Mouse (Mus musculus) megakaryocyte, embryonic 14.5 days (primary cell): ENCODE measurements around the gene Asap2. TPM values are rescaled to one million over a fixed set of nuclear protein-coding genes. Genes with fewer than 3 reads are reported as not detected.

Experiments
- H3K27me3 ChIP-seq: replicated peaks from 2 replicates; pipeline ENCODE3; 2012; ENCODE audit warnings: inconsistent platforms
- H3K36me3 ChIP-seq: replicated peaks from 2 replicates; pipeline ENCODE3; 2012; ENCODE audit warnings: low read length, inconsistent platforms, mixed read lengths
- H3K4me1 ChIP-seq: 2 replicates; pipeline ENCODE4 v1.6.1; 2012; ENCODE audit warnings: inconsistent platforms
- H3K4me3 ChIP-seq: replicated peaks from 2 replicates; pipeline ENCODE3; 2012; ENCODE audit warnings: moderate library complexity, mild to moderate bottlenecking, inconsistent platforms
- H3K9me3 ChIP-seq: 2 replicates; pipeline ENCODE4 v1.6.1; 2012; ENCODE audit warnings: inconsistent platforms
- FLI1 ChIP-seq: IDR thresholded peaks from 2 replicates; pipeline ENCODE4 v1.6.1; 2012; ENCODE audit warnings: low read length, inconsistent platforms, mixed read lengths
- GATA1 ChIP-seq: IDR thresholded peaks from 3 replicates; pipeline ENCODE4 v1.6.1; 2012; ENCODE audit warnings: mixed read lengths, low read length, inconsistent platforms, borderline replicate concordance
- polyA plus RNA-seq: library from polyadenylated mRNA; stranded (reverse); fragments of >175 nt; gene quantifications from 2 replicates; pipeline ENCODE4 v1.2.3, GENCODE M21; 2012; ENCODE audit warnings: low replicate concordance; ENCODE audit not compliant: insufficient read depth

The Asap2 gene
- polyA plus RNA-seq, 1 experiment = 26.1 TPM

DNA sequence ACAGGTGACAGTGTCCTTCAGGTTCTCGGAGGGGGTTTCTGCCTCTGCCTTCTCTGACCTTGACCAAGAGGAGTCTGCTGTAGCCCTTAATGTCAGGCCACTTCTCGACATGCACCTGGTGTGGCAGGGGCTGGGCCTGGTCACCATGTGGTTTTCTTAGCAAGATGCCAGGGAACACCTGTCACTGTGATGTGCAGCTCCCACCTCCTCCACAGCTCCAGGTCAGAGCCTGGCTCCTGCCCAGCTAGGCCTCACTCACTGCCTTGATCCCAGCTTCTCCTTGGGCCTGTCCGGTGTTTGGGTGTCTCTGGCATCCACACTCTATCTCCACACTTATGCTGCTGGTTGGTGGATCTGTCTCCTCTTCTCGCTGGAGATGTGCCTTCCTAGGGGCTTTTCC is 142.8 kb downstream of the Asap2 start:
- Histone ChIP-seq H3K4me3 (peak overlapping the region; percentile 6), H3K9me3 (no peaks in the 10 kb centered on the region), H3K4me1 (peaks cover 99% of the 10 kb centered on the region)

GRCm38 (mm10) chr12:21133972-21134859 is 144.0 kb downstream of the Asap2 start:
- Histone ChIP-seq H3K27me3 (no peaks in the 10 kb centered on the region), H3K36me3 (peaks cover 19% of the 10 kb centered on the region), H3K9me3 (no peaks in the 10 kb centered on the region), H3K4me1 (peaks cover 99% of the 10 kb centered on the region), H3K4me3 (no peak overlapping the region)
- no peak for TF ChIP-seq GATA1
- TF ChIP-seq FLI1 = no peak

More for the DNA sequence above, 142.8 kb downstream of the Asap2 start:
- H3K27me3 ChIP-seq = no peaks in the 10 kb centered on the region
- TF ChIP-seq FLI1 (no peak), GATA1 (no peak)
- peaks cover 19% of the 10 kb centered on the region for H3K36me3 ChIP-seq

- Histone ChIP-seq H3K36me3 (peaks cover 19% of the 10 kb centered on the region), H3K27me3 (no peaks in the 10 kb centered on the region), H3K9me3 (no peaks in the 10 kb centered on the region), H3K4me3 (peak overlapping the region; percentile 78), H3K4me1 (peaks cover 99% of the 10 kb centered on the region)
- TF ChIP-seq GATA1 (no peak), FLI1 (no peak)
Observed at GRCm38 (mm10) chr12:21135651-21136461, 145.6 kb downstream of the Asap2 start.

GRCm38 (mm10) chr12:21136462-21136751 is 146.1 kb downstream of the Asap2 start:
- Histone ChIP-seq H3K9me3 (no peaks in the 10 kb centered on the region), H3K27me3 (no peaks in the 10 kb centered on the region), H3K36me3 (peaks cover 19% of the 10 kb centered on the region), H3K4me1 (peaks cover 99% of the 10 kb centered on the region), H3K4me3 (peak overlapping the region; percentile 78)
- TF ChIP-seq FLI1 = no peak
- TF ChIP-seq GATA1 = no peak

DNA sequence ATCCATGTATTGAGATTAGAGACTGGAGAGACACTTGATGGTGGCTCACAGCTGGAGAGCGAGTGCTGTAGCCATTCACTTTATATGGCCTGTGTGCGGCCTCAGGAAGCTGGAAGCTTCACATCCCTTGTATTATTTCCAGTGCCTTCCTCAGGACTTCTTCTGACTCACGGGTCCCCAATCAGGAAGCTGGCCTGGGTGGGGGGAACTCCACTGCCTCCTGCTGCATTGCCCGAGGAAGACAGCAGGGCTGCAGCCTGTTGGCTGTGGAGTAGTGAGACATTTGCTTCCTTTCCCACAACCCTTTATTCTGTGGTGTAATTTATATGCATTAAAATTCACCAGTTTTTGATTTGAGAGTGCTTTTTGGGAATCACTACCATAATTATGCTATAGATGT is 149.3 kb downstream of the Asap2 start:
- no peak for TF ChIP-seq FLI1
- no peak for TF ChIP-seq GATA1
- Histone ChIP-seq H3K4me3 (peak overlapping the region; percentile 51), H3K4me1 (peaks cover 97% of the 10 kb centered on the region), H3K27me3 (no peaks in the 10 kb centered on the region), H3K9me3 (no peaks in the 10 kb centered on the region), H3K36me3 (peaks cover 15% of the 10 kb centered on the region)

GRCm38 (mm10) chr12:21140153-21140552 is 149.9 kb downstream of the Asap2 start:
- H3K36me3 ChIP-seq = peaks cover 18% of the 10 kb centered on the region
- no peak for TF ChIP-seq FLI1
- TF ChIP-seq GATA1 = no peak
- H3K9me3 ChIP-seq = no peaks in the 10 kb centered on the region
- peak overlapping the region; percentile 64 for H3K4me3 ChIP-seq
- no peaks in the 10 kb centered on the region for H3K27me3 ChIP-seq
- peaks cover 97% of the 10 kb centered on the region for H3K4me1 ChIP-seq

- H3K4me1 ChIP-seq = peaks cover 97% of the 10 kb centered on the region
Observed at GRCm38 (mm10) chr12:21140741-21141308, 150.6 kb downstream of the Asap2 start.

DNA sequence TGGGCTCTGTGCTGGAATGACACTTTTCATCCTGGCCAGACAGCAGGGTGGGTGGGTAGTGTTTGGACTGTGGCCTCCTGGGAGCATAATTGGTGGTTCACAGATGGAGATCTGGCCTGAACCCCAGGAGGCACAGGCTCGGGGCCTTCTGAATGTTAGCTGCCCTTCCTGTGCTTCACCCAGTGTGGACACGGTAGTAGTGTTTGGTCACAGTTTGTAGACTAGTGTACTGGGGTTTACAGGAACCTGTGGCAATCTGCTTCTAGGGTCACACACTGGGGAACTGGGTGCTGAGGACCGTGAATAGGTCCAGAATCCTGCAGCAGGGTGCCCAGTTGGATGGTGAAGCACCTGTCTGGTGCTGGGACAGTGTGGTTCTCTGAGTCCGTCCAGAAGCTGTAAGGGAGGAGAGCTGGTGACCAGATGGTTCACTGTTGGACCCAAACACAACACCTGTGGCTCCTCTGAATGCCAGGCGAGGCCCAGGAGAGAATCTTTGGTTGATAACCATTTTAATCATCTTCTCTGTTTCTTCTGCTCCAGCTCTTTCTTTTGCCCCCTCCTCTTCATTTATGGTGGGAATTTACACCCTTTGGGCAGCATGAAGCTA is 151.5 kb downstream of the Asap2 start:
- H3K27me3 ChIP-seq = no peaks in the 10 kb centered on the region
- H3K36me3 ChIP-seq = peaks cover 27% of the 10 kb centered on the region
- H3K4me1 ChIP-seq = peaks cover 97% of the 10 kb centered on the region
- H3K9me3 ChIP-seq = no peaks in the 10 kb centered on the region
- no peak for TF ChIP-seq GATA1
- TF ChIP-seq FLI1 = no peak
- H3K4me3 ChIP-seq = no peak overlapping the region

More at GRCm38 (mm10) chr12:21140741-21141308, 150.6 kb downstream of the Asap2 start:
- Histone ChIP-seq H3K36me3 (peaks cover 22% of the 10 kb centered on the region), H3K4me3 (no peak overlapping the region), H3K9me3 (no peaks in the 10 kb centered on the region), H3K27me3 (no peaks in the 10 kb centered on the region)
- TF ChIP-seq FLI1 = no peak
- TF ChIP-seq GATA1 = no peak

GRCm38 (mm10) chr12:21142489-21143254 is 152.4 kb downstream of the Asap2 start:
- peaks cover 96% of the 10 kb centered on the region for H3K4me1 ChIP-seq
- no peak overlapping the region for H3K4me3 ChIP-seq
- no peaks in the 10 kb centered on the region for H3K27me3 ChIP-seq
- no peaks in the 10 kb centered on the region for H3K9me3 ChIP-seq
- H3K36me3 ChIP-seq = peaks cover 30% of the 10 kb centered on the region
- no peak for TF ChIP-seq GATA1
- no peak for TF ChIP-seq FLI1
